14 mouse cellular contexts compared by ENCODE assay signal in the genomic region with DNA sequence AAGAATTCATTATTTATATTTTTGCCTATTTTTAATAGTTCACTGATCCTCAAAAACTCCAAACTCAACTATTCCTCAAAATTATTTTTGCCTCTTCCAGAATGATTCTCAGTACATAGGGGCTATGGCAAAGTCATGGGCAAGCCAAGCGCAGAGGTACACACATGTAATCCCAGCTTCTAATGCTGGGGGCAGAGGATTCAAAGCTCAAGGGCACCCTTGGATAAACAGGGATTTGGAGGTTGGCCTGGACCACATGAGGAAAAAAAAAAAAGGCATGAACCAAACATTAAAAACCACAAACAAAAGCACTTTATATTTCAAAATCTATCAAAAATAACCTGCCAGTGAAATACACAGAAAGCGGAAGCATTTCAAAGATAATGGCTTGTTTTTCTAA.
"Had no signal": no experiment of that assay in that cellular context is flagged by ENCODE, and none has a peak within 500 bp of the region (broad histone marks: within the 10 kb centered on the region; RNA-seq: fewer than 3 reads in every experiment).

No protein-coding gene starts in this region.

- H3K4me1 ChIP-seq: neural tube, embryonic 15.5 days had no signal

- H3K9ac ChIP-seq: neural tube, embryonic 15.5 days; stomach, embryonic 15.5 days had no signal

- DNase-seq: right cerebral cortex, adult 18-20 months; right cerebral cortex, postnatal 14 days; right cerebral cortex, postnatal 25 days; right cerebral cortex, postnatal 4 days; spleen, adult 18-20 months; thymus, adult 18-20 months; thymus, adult 2 months; thymus, postnatal 14 days; thymus, postnatal 25 days; thymus, postnatal 36 days; thymus, postnatal 4 days had no signal

- H3K27me3 ChIP-seq: neural tube, embryonic 15.5 days; stomach, embryonic 15.5 days had no signal

- H3K4me2 ChIP-seq: neural tube, embryonic 15.5 days; stomach, embryonic 15.5 days had no signal

- H3K27ac ChIP-seq: neural tube, embryonic 15.5 days; stomach, embryonic 15.5 days; stomach, postnatal 0 days had no signal

- H3K4me3 ChIP-seq: neural tube, embryonic 15.5 days; stomach, embryonic 15.5 days had no signal

- H3K36me3 ChIP-seq: neural tube, embryonic 15.5 days; stomach, embryonic 15.5 days had no signal

- H3K9me3 ChIP-seq: neural tube, embryonic 15.5 days; stomach, embryonic 15.5 days had no signal
